In the genomic region with DNA sequence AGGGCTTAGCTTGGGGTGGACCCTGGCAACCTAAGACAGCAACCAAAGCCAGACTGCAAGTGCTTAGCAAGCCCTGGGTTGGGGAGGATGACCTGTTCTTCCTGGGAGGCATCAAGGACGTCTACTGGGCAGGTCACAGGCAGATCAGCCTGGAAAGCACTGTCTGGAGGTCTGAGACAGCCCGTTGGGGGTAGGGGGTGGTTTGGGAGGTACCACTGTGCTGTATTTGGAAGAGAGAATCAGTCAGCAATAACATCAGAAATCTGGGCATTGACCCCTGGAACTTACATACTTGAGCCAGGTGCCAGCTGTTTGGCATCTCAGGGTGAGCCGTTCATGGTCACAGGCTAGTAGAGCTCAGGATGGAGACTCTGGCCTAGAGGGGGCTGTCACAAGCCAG, we compare ENCODE assay signal across 27 mouse cellular contexts. TPM values are rescaled to one million over a fixed set of nuclear protein-coding genes. Genes with fewer than 3 reads are reported as not detected.
"Had no signal": no experiment of that assay in that cellular context is flagged by ENCODE, and none has a peak within 500 bp of the region (broad histone marks: within the 10 kb centered on the region; RNA-seq: fewer than 3 reads in every experiment).

No protein-coding gene starts in this region.

- H3K27me3 ChIP-seq: liver, embryonic 13.5 days; liver, embryonic 15.5 days; lung, embryonic 15.5 days; midbrain, embryonic 13.5 days; midbrain, embryonic 15.5 days; neural tube, embryonic 12.5 days had no signal

- H3K36me3 ChIP-seq: liver, embryonic 13.5 days; liver, embryonic 15.5 days; lung, embryonic 15.5 days; midbrain, embryonic 13.5 days; midbrain, embryonic 15.5 days; neural tube, embryonic 12.5 days had no signal

- DNase-seq: liver; liver, embryonic 13.5 days; liver, postnatal 0 days; lung, adult 2 months; lung, postnatal 14 days; lung, postnatal 36 days; right cerebral cortex, postnatal 25 days; right cerebral cortex, postnatal 4 days; spleen, adult 18-20 months; thymus, adult 2 months; thymus, postnatal 25 days; thymus, postnatal 4 days had no signal

- H3K9me3 ChIP-seq: liver, embryonic 13.5 days; liver, embryonic 15.5 days; lung, embryonic 15.5 days; megakaryocyte, embryonic 14.5 days; midbrain, embryonic 13.5 days; midbrain, embryonic 15.5 days; neural tube, embryonic 12.5 days had no signal

- ATAC-seq: liver, postnatal 0 days; lung, postnatal 0 days; midbrain, embryonic 13.5 days; midbrain, embryonic 15.5 days had no signal

- H3K4me1 ChIP-seq: liver, embryonic 13.5 days; liver, embryonic 15.5 days; lung, embryonic 15.5 days; megakaryocyte, embryonic 14.5 days; midbrain, embryonic 13.5 days; midbrain, embryonic 15.5 days; neural tube, embryonic 12.5 days had no signal

- H3K4me2 ChIP-seq: liver, embryonic 13.5 days; liver, embryonic 15.5 days; lung, embryonic 15.5 days; midbrain, embryonic 11.5 days; midbrain, embryonic 13.5 days; midbrain, embryonic 15.5 days; neural tube, embryonic 12.5 days had no signal

- H3K27ac ChIP-seq: liver, embryonic 13.5 days; liver, embryonic 15.5 days; lung, embryonic 15.5 days; macrophage; midbrain, embryonic 13.5 days; midbrain, embryonic 15.5 days; neural tube, embryonic 12.5 days had no signal

- H3K4me3 ChIP-seq: liver, embryonic 13.5 days; liver, embryonic 15.5 days; lung, embryonic 15.5 days; megakaryocyte, embryonic 14.5 days; midbrain, embryonic 13.5 days; midbrain, embryonic 15.5 days; neural tube, embryonic 12.5 days had no signal

- H3K9ac ChIP-seq: liver, embryonic 13.5 days; liver, embryonic 15.5 days; liver, postnatal 0 days; lung, embryonic 15.5 days; midbrain, embryonic 13.5 days; midbrain, embryonic 15.5 days; neural tube, embryonic 12.5 days had no signal

RNA-seq across cellular contexts. Expression of gene Prr23a1, which starts 26.2 kb away (rescaled TPM):
- polyA plus RNA-seq: liver, embryonic 13.5 days; liver, embryonic 15.5 days; liver, postnatal 0 days; lung, adult 2 months; lung, embryonic 15.5 days; lung, postnatal 0 days; macrophage; midbrain, embryonic 11.5 days; midbrain, embryonic 13.5 days; midbrain, embryonic 15.5 days; midbrain, postnatal 0 days; neural tube, embryonic 12.5 days; neural tube, embryonic 14.5 days; small intestine, adult 2 months; stomach, embryonic 14.5 days; stomach, embryonic 16.5 days; thymus, adult 2 months; urinary bladder, adult 2 months had no signal

RNA-seq across cellular contexts. Expression of gene Prr23a2, which starts 40.2 kb away (rescaled TPM):
- polyA plus RNA-seq: liver, embryonic 13.5 days; liver, embryonic 15.5 days; liver, postnatal 0 days; lung, adult 2 months; lung, embryonic 15.5 days; lung, postnatal 0 days; macrophage; midbrain, embryonic 11.5 days; midbrain, embryonic 13.5 days; midbrain, embryonic 15.5 days; midbrain, postnatal 0 days; neural tube, embryonic 12.5 days; neural tube, embryonic 14.5 days; small intestine, adult 2 months; stomach, embryonic 14.5 days; stomach, embryonic 16.5 days; thymus, adult 2 months; urinary bladder, adult 2 months had no signal

RNA-seq across cellular contexts. Expression of gene Prr23a3, which starts 48.5 kb away (rescaled TPM):
- polyA plus RNA-seq: liver, embryonic 13.5 days; liver, embryonic 15.5 days; liver, postnatal 0 days; lung, adult 2 months; lung, embryonic 15.5 days; lung, postnatal 0 days; macrophage; midbrain, embryonic 15.5 days; midbrain, postnatal 0 days; neural tube, embryonic 12.5 days; neural tube, embryonic 14.5 days; small intestine, adult 2 months; stomach, embryonic 14.5 days; stomach, embryonic 16.5 days; thymus, adult 2 months had no signal
